Mouse (Mus musculus): Measurements from ENCODE around the gene Cd160. TPM values are rescaled to one million over a fixed set of nuclear protein-coding genes. Genes with fewer than 3 reads are reported as not detected.

Gene Cd160
- total and polyA plus RNA-seq, 3 experiments = not detected

DNA sequence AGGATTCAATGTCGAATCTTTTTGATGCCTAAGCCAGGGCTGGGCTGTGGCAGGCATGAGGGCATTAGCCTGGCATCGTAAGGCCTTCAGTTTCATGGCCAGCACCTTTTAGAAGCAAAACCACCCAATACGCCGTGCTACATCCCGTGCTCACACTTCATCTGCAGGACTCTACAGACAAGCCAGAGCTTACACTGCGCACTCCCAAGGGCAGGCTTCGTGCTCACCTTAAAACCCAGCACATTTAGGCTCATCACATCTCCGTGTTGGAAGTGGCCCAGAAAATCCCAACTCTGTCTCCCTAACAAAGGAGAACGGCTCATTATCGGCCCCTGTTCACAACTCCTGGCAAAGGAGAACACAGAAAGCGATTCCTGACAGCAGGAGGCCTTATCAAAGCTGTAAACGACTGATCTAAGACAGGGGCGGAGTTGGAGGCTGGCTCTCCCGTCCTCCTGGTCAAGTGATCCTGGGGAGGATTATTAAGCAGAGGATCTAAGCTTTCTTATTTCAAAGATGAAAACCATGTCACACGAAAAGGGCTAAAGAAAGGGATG is 765 bp downstream of the Cd160 start:
- Histone ChIP-seq H3K4me3 (replicated peaks in 1 of 3; ENCODE audit: low read depth in 2 of 3, low read length in 2 of 3, poor library complexity in 1 of 3) (no peak overlapping the region), H3K27me3 (replicated peaks) (no peaks in the 10 kb centered on the region), H3K9me3 (replicated peaks; ENCODE audit: low read length) (no peaks in the 10 kb centered on the region), H3K9ac (ENCODE audit: insufficient read depth, low read depth) (no peak overlapping the region), H3K4me2 (ENCODE audit: insufficient read depth, low read depth, poor library complexity, severe bottlenecking) (no peak overlapping the region), H3K27ac (ENCODE audit: insufficient read depth, low read depth) (no peak overlapping the region), H3K79me2 (replicated peaks; ENCODE audit: control insufficient read depth, extremely low read depth, insufficient read depth, poor library complexity, severe bottlenecking) (no peaks in the 10 kb centered on the region), H3K36me3 (replicated peaks in 1 of 2; ENCODE audit: control insufficient read depth in 1 of 2, insufficient read depth in 1 of 2, low read length in 1 of 2) (no peaks in the 10 kb centered on the region), H3K4me1 (ENCODE audit: control insufficient read depth in 1 of 2, insufficient read depth in 2 of 2) (no peaks in the 10 kb centered on the region)
- in situ Hi-C loops (cut with MboI; ENCODE audit: low pct_ligation_motif_present, low pct_unique_long_range_greater_than_20kb, low sequenced_read_pairs) (no loop called here), dilution Hi-C loops (cut with MboI; ENCODE audit: extremely low pct_ligation_motif_present, extremely low pct_unique_long_range_greater_than_20kb, low sequenced_read_pairs) (no loop called here)
- TF ChIP-seq IRF4 (IDR thresholded peaks at IDR 0.05; ENCODE audit: low read depth, low read length) (no peak), GABPA (IDR thresholded peaks at IDR 0.05; ENCODE audit: insufficient replicate concordance, low read depth, low read length) (no peak), UBTF (IDR thresholded peaks at IDR 0.05; ENCODE audit: low read depth, low read length) (no peak), MAX (IDR thresholded peaks at IDR 0.05; ENCODE audit: low read length) (no peak), BHLHE40 (IDR thresholded peaks at IDR 0.05; ENCODE audit: low read depth, low read length) (no peak), RAD21 (IDR thresholded peaks at IDR 0.05; ENCODE audit: low read depth, low read length) (no peak), TBP (conservative IDR thresholded peaks at IDR 0.05; ENCODE audit: low read depth, low read length) (no peak), CHD1 (IDR thresholded peaks at IDR 0.05; ENCODE audit: low read depth, low read length) (no peak), HCFC1 (IDR thresholded peaks at IDR 0.05; ENCODE audit: low read depth, low read length) (no peak), MXI1 (IDR thresholded peaks at IDR 0.05; ENCODE audit: low read depth, low read length) (no peak), NRF1 (IDR thresholded peaks at IDR 0.05; ENCODE audit: low read depth, low read length) (no peak), MAZ (IDR thresholded peaks at IDR 0.05; ENCODE audit: low read depth, low read length) (no peak), ETS1 (conservative IDR thresholded peaks at IDR 0.05; ENCODE audit: low read depth, low read length) (no peak)
- no peak for DNase-seq (ENCODE audit: extremely low read depth)

DNA sequence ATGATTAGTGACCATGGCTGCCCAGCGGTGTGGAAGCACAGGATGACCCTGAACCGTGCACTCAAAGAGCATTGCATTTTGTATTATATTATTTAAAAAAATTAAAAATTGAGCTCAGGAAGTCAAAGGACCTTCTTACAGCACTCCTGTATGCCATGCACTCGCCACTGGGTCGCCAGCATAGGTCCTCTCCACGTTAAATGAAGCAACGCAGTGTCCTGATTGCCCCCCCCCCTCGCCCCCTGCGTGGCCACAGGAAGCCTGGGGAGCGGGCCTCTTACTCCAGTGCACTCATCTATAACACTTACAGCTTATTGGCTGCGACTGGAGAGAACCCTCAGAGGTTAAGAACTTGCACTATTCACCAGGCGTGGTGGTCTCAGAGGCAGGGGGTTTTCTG is 3.9 kb downstream of the Cd160 start:
- TF ChIP-seq MEF2A (IDR thresholded peaks at IDR 0.05; ENCODE audit: borderline replicate concordance, low read depth, low read length) (no peak), MAX (IDR thresholded peaks at IDR 0.05; ENCODE audit: low read length) (no peak), BHLHE40 (IDR thresholded peaks at IDR 0.05; ENCODE audit: low read depth, low read length) (no peak), KAT2A (IDR thresholded peaks at IDR 0.05; ENCODE audit: insufficient replicate concordance, low read length) (no peak), NRF1 (IDR thresholded peaks at IDR 0.05; ENCODE audit: low read depth, low read length) (no peak), CTCF (conservative IDR thresholded peaks at IDR 0.05 in 1 of 2, IDR thresholded peaks at IDR 0.05 in 1 of 2; ENCODE audit: low read depth in 2 of 2, low read length in 2 of 2) (no peak), GABPA (IDR thresholded peaks at IDR 0.05; ENCODE audit: insufficient replicate concordance, low read depth, low read length) (no peak), SIN3A (IDR thresholded peaks at IDR 0.05; ENCODE audit: low read length) (no peak), ZNF384 (IDR thresholded peaks at IDR 0.05; ENCODE audit: low read depth, low read length) (no peak), ELF1 (IDR thresholded peaks at IDR 0.05; ENCODE audit: low read depth, low read length) (no peak), IRF4 (IDR thresholded peaks at IDR 0.05; ENCODE audit: low read depth, low read length) (no peak), HCFC1 (IDR thresholded peaks at IDR 0.05; ENCODE audit: low read depth, low read length) (no peak), RCOR1 (conservative IDR thresholded peaks at IDR 0.05; ENCODE audit: low read depth, low read length) (no peak), MAZ (IDR thresholded peaks at IDR 0.05; ENCODE audit: low read depth, low read length) (no peak), TBP (conservative IDR thresholded peaks at IDR 0.05; ENCODE audit: low read depth, low read length) (no peak), MAFK (IDR thresholded peaks at IDR 0.05; ENCODE audit: insufficient replicate concordance, low read length) (no peak), NELFE (IDR thresholded peaks at IDR 0.05; ENCODE audit: low read depth, low read length) (no peak), EP300 (IDR thresholded peaks at IDR 0.05; ENCODE audit: low read length) (no peak), CHD2 (IDR thresholded peaks at IDR 0.05; ENCODE audit: low read length) (no peak), UBTF (IDR thresholded peaks at IDR 0.05; ENCODE audit: low read depth, low read length) (no peak)
- Histone ChIP-seq H3K79me2 (replicated peaks; ENCODE audit: control insufficient read depth, extremely low read depth, insufficient read depth, poor library complexity, severe bottlenecking) (no peaks in the 10 kb centered on the region), H3K27me3 (replicated peaks) (no peaks in the 10 kb centered on the region), H3K4me3 (replicated peaks in 1 of 3; ENCODE audit: low read depth in 2 of 3, low read length in 2 of 3, poor library complexity in 1 of 3) (no peak overlapping the region), H3K4me2 (ENCODE audit: insufficient read depth, low read depth, poor library complexity, severe bottlenecking) (no peak overlapping the region), H3K9ac (ENCODE audit: insufficient read depth, low read depth) (no peak overlapping the region), H3K9me3 (replicated peaks; ENCODE audit: low read length) (no peaks in the 10 kb centered on the region), H3K4me1 (ENCODE audit: control insufficient read depth in 1 of 2, insufficient read depth in 2 of 2) (no peaks in the 10 kb centered on the region), H3K27ac (ENCODE audit: insufficient read depth, low read depth) (no peak overlapping the region), H3K36me3 (replicated peaks in 1 of 2; ENCODE audit: control insufficient read depth in 1 of 2, insufficient read depth in 1 of 2, low read length in 1 of 2) (no peaks in the 10 kb centered on the region)
- dilution Hi-C loops (cut with MboI; ENCODE audit: extremely low pct_ligation_motif_present, extremely low pct_unique_long_range_greater_than_20kb, low sequenced_read_pairs) = no loop called here
- in situ Hi-C loops (cut with MboI; ENCODE audit: low pct_ligation_motif_present, low pct_unique_long_range_greater_than_20kb, low sequenced_read_pairs) = no loop called here
- no peak for DNase-seq (ENCODE audit: extremely low read depth)

Measured in CH12.LX (cell line).